Mouse (Mus musculus): ENCODE data around the gene Nudcd2.
A peak's percentile ranks its signal among the peaks of the same experiment; 100 is the strongest.

Gene Nudcd2

DNA sequence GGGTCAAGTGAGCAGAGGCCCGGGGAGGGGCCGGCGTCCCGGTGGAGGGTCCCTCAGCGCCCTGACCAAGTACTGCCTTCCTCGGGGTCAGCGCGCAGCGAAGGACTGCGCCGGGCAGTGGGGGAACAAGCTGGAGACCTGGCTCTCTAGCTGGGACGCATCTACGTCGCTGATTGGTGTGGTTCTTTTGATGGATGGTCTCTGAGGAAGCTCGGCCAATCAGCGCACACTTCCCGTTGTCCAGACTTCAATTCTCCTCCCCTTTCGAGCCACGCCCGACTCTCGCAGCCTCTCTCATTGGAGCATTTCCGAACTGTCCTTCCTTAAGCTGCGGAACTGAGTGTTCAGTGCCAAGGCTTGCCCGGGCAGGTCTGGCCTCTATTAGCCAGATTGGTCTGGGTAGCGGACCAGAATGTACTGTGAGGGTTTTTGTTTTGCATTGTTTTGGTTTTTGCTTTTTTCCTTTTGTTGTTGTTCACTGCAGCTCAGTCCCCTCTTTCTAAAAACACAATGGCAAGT, 21.7 kb downstream of the Nudcd2 start, which contains the start of gene Ccng1:
Gene Ccng1 (minus strand): TSS at position 203 of the 519 bp plus-strand sequence.
- DNase-seq (ENCODE audit: low spot score): peak; percentile 65

DNA sequence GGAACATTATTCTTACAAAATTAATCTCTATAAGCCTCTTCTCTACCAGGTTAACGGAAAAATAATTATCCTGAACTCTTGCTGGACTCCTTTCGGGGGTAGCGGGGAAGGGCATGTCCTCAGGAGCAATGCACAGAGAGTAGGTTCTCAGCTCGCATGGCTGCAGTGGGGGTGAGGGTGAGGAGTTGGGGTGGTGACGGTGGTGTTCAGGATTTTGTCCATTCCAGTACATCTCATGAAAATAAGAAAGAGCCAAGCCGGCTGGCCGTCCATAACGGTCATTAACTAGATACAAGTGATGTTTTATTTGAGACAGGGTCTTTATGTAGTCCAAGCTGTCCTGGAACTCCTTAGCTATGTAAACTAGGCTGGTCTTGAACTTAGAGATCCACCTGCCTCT, 22.5 kb downstream of the Nudcd2 start:
- no peak for DNase-seq (ENCODE audit: low spot score)

DNA sequence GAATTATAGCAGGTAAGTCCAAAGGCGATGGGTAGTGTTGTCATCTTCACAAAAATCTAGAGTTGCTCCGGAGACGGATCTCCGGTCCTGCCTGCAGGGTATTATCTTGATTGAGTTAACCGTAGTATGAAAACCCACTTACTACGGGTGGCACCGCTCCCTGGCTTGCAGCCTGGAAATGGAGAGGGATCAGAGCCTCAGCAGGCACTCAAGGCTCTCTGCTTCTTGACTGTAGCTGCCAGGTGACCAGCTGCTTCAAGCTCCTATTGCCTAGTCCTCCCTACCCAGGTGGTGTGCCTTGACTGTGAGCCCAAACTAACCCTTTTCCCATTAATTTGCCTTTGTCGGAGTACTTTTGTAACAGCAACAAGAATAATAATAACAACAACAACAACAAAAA, 26.4 kb downstream of the Nudcd2 start:
- no peak for DNase-seq (ENCODE audit: low spot score)

DNA sequence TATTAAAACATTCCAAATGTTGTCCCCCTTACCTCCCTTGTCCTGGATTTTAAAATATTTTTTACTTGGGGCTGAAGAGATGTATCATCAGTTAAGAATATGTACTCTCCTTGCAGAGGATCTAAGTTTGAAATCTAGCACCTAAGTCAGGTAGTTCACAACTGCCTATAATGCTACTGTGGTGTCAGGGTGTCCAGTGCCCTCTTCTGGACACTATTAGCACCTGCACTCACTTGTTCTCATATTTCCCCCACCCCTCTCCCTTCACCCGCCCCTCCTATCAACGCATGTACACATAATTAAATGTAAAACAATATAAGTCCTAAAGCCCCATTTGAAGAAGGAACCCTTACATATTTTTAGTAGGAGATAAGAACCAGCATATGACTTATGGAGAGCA, 29.9 kb downstream of the Nudcd2 start:
- DNase-seq (ENCODE audit: low spot score): no peak

- DNase-seq (ENCODE audit: low spot score): no peak
These were observed 31.2 kb downstream of the Nudcd2 start for GRCm38 (mm10) chr11:40764690-40765089.

DNA sequence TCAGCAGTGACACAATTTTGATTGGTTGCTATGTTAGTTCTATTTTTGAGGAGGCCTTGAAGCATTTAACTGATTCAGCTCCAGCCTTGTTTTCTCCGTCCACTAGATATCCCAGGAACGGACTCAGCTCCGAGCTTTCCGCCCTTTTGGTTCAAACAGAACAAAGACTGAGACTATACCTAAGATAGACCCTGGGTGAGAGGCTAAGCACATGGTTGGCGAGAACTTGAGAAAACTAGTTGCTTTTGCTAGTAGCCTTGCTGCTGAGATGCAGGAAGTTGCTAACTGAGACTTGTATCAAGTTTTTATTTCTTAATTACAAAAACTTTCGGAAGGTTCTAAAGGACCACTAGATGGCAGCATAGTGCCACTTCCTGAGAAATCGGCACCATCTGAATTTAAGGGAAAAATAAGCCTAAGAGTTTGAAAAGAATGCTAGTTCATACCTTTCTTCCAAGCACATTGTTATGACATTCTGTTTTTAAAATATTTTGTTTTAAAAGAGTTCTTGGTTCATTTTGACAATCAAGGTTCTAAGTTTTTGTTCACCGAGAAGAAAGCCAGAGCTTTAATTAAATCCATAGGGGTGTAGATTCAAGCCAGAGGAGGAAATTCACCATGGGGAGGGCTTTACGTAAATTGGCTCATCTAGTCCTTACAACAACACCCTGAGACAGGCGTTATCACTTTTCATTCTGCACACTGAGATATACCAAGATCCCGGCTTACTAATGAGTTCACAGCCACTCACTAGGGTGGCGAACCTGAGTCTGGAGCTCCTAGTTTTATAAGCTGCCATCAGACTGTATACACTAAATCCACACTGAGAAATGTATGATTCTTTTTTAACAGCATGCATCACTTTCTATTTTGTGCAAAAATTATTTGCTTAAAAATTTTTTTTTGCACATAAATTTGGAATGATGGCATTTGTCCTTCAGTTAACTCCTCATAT, 42.1 kb downstream of the Nudcd2 start:
- DNase-seq (ENCODE audit: low spot score): no peak

GRCm38 (mm10) chr11:40781857-40782256, 48.4 kb downstream of the Nudcd2 start:
- no peak for DNase-seq (ENCODE audit: low spot score)

DNA sequence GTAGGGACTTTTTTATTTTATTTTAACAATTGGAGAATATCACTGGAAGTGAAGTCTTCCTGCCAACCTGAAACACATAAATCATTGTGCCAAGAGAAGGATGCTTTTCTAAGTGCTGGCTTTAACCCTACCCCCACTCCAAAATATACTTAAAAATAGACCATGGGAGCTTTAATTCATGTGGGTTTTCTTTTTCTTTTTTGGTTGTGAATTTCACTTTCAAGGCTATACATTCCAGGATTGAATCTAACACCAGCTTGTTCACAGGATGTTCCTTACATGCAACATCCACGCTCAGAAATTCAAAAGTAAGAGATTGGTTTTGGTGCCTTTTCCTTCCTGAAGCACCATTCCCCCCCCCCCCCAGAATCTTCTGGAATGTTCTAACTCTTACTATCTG, 49.9 kb downstream of the Nudcd2 start:
- DNase-seq (ENCODE audit: low spot score): no peak

GRCm38 (mm10) chr11:40784326-40784725, 50.9 kb downstream of the Nudcd2 start:
- DNase-seq (ENCODE audit: low spot score): no peak

GRCm38 (mm10) chr11:40786900-40787299, 53.4 kb downstream of the Nudcd2 start:
- DNase-seq (ENCODE audit: low spot score): no peak

All from urinary bladder, postnatal 10 days (tissue).